Mouse (Mus musculus) heart, embryonic 15.5 days (tissue): ENCODE results near the gene Rasl10a. TPM values are rescaled to one million over a fixed set of nuclear protein-coding genes. Genes with fewer than 3 reads are reported as not detected.

Experiments
- ATAC-seq: fragments of 200-750 bp; cut with Nextera tagmentation; replicated peaks from 2 replicates; pipeline ENCODE4 v1.8.0; 2017; ENCODE audit warnings: low read depth, moderate TSS enrichment; ENCODE audit not compliant: insufficient number of reproducible peaks, insufficient read depth, low FRiP score
- H3K27ac ChIP-seq: fragments of 300-500 bp; sonication (generic); 2 replicates; pipeline ENCODE4 v1.5.1; 2015; ENCODE audit warnings: mild to moderate bottlenecking, inconsistent platforms
- H3K27me3 ChIP-seq: fragments of 300-500 bp; sonication (generic); 2 replicates; pipeline ENCODE4 v1.6.1; 2015; ENCODE audit warnings: inconsistent platforms
- H3K36me3 ChIP-seq: fragments of 300-500 bp; sonication (generic); 2 replicates; pipeline ENCODE4 v1.6.1; 2015; ENCODE audit warnings: mild to moderate bottlenecking, inconsistent platforms
- H3K4me1 ChIP-seq: fragments of 300-500 bp; sonication (generic); replicated peaks from 2 replicates; pipeline ENCODE4 v1.6.1; 2015; ENCODE audit warnings: inconsistent platforms
- H3K4me2 ChIP-seq: fragments of 300-500 bp; sonication (generic); 2 replicates; pipeline ENCODE4 v1.6.1; 2015; ENCODE audit warnings: inconsistent platforms, mild to moderate bottlenecking, moderate library complexity
- H3K4me3 ChIP-seq: fragments of 300-500 bp; sonication (generic); 2 replicates; pipeline ENCODE4 v1.5.1; 2015; ENCODE audit warnings: mild to moderate bottlenecking, inconsistent platforms
- H3K9ac ChIP-seq: fragments of 300-500 bp; sonication (generic); 2 replicates; pipeline ENCODE4 v1.6.1; 2015; ENCODE audit warnings: mild to moderate bottlenecking, inconsistent platforms
- H3K9me3 ChIP-seq: fragments of 300-500 bp; sonication (generic); replicated peaks from 2 replicates; pipeline ENCODE4 v1.6.1; 2016; ENCODE audit warnings: inconsistent platforms
- WGBS: fragments of 180-500 bp; shearing (Covaris S2); methylation state at CpG from one replicate; pipeline ENCODE4 v1.1.7; 2015; ENCODE audit warnings: mixed read lengths; 5-methylcytosine and 5-hydroxymethylcytosine counted together
- polyA plus RNA-seq: library from polyadenylated mRNA; unstranded; fragments of >200 nt; fragmentation: Nextera tagmentation; extraction: Ambion mirVana; gene quantifications from 2 replicates; pipeline ENCODE4 v1.2.1, GENCODE M21; 2015

The Rasl10a gene
- polyA plus RNA-seq, 1 experiment from 2014 or later = 0.96 TPM

DNA sequence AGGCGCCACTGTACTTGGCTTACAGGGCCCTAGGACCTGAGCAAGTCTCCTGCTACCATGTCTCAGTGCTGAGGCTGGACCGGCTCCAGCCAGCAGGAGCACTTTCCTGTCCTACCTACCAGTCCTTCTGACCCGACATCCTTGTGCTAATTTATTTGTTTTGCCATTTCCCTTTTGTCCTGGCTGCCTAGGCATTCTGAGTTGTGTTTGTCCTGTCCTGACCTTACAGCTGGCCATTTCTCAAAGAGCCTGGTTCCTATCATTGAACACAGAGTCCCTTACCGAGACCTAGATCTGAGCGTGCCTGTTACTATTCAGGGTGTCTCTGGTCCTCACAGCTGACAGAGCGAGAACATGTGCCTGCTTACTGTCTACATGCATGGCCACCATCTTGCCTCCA lies 3.1 kb upstream of the Rasl10a start:
- no peak for ATAC-seq
- H3K9ac ChIP-seq = no peak overlapping the region
- no peak overlapping the region for H3K27ac ChIP-seq
- H3K4me3 ChIP-seq = no peak overlapping the region
- H3K36me3 ChIP-seq = no peaks in the 10 kb centered on the region
- H3K4me2 ChIP-seq = no peak overlapping the region
- 69% methylated on average over 6 of the region's 6 CpGs for WGBS
- peaks cover 50% of the 10 kb centered on the region for H3K27me3 ChIP-seq
- peaks cover 23% of the 10 kb centered on the region for H3K4me1 ChIP-seq
- H3K9me3 ChIP-seq = no peaks in the 10 kb centered on the region

GRCm38 (mm10) chr11:5055945-5056938 lies 1.7 kb upstream of the Rasl10a start:
- 58% methylated on average over 23 of the region's 23 CpGs for WGBS
- Histone ChIP-seq H3K9me3 (no peaks in the 10 kb centered on the region), H3K27ac (no peak overlapping the region), H3K27me3 (peaks cover 58% of the 10 kb centered on the region), H3K36me3 (no peaks in the 10 kb centered on the region), H3K4me2 (no peak overlapping the region), H3K9ac (no peak overlapping the region), H3K4me1 (peaks cover 28% of the 10 kb centered on the region), H3K4me3 (no peak overlapping the region)
- no peak for ATAC-seq

DNA sequence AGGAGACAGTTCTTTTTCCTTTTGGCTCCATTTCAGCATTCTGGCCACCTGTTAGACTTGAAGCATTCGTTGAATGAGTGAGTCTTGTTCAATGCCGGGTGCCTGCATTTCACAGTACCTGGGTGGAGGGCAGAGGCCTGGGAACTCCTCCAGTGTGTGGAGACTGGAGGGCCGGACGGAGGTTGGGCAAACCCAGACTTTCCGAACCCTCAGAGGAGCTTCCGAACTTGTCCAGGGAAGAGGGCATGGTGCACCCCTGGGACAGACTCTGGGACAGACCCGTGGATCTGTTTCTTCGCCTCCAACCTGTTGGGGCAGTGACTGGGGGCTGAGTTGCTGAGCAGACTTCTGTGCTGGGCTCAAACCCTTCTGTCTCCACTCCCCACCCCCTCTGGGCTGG lies 864 bp upstream of the Rasl10a start:
- H3K4me2 ChIP-seq = no peak overlapping the region
- H3K4me3 ChIP-seq = no peak overlapping the region
- WGBS = 64% methylated on average over 8 of the region's 8 CpGs
- H3K27ac ChIP-seq = no peak overlapping the region
- no peaks in the 10 kb centered on the region for H3K36me3 ChIP-seq
- peaks cover 37% of the 10 kb centered on the region for H3K4me1 ChIP-seq
- H3K27me3 ChIP-seq = peaks cover 67% of the 10 kb centered on the region
- ATAC-seq = no peak
- no peak overlapping the region for H3K9ac ChIP-seq
- H3K9me3 ChIP-seq = no peaks in the 10 kb centered on the region

GRCm38 (mm10) chr11:5057541-5057855 lies 430 bp upstream of the Rasl10a start:
- H3K4me2 ChIP-seq = peak overlapping the region; percentile 97
- H3K27me3 ChIP-seq = peaks cover 71% of the 10 kb centered on the region
- 22% methylated on average over 8 of the region's 8 CpGs for WGBS
- no peak for ATAC-seq
- no peaks in the 10 kb centered on the region for H3K36me3 ChIP-seq
- H3K27ac ChIP-seq = no peak overlapping the region
- peak overlapping the region; percentile 61 for H3K4me3 ChIP-seq
- H3K4me1 ChIP-seq = peaks cover 41% of the 10 kb centered on the region
- peak overlapping the region; percentile 56; the same call in 1 of the 2 replicates for H3K9ac ChIP-seq
- no peaks in the 10 kb centered on the region for H3K9me3 ChIP-seq

GRCm38 (mm10) chr11:5058783-5059182 lies 855 bp downstream of the Rasl10a start:
- Histone ChIP-seq H3K27me3 (peaks cover 80% of the 10 kb centered on the region), H3K27ac (no peak overlapping the region), H3K9me3 (no peaks in the 10 kb centered on the region), H3K36me3 (no peaks in the 10 kb centered on the region), H3K4me3 (peak overlapping the region; percentile 61; the same call in 1 of the 2 replicates), H3K4me1 (peaks cover 54% of the 10 kb centered on the region), H3K9ac (no peak overlapping the region), H3K4me2 (no peak overlapping the region)
- 30% methylated on average over 9 of the region's 9 CpGs for WGBS
- no peak for ATAC-seq

DNA sequence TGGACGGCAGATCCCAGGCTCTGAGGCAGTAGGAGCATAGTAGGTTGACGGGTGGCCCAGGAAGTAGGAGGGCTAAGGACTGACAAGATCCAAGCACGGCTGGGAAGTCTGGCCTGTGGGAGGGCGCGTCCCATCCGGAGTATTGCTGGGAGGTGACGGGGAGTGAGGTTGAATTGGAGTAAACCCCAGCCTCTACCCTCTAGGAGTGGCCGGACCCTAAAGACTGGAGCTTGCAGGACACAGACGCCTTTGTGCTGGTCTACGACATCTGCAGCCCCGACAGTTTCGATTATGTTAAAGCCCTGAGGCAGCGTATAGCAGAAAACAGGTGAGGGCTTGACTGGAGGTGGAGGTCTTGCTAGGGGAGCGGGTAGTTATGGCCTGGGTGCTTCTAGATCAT lies 1.3 kb downstream of the Rasl10a start:
- ATAC-seq = no peak
- Histone ChIP-seq H3K9ac (no peak overlapping the region), H3K4me2 (no peak overlapping the region), H3K27me3 (peaks cover 80% of the 10 kb centered on the region), H3K4me1 (peaks cover 58% of the 10 kb centered on the region), H3K4me3 (peak overlapping the region; percentile 0; the same call in 1 of the 2 replicates), H3K36me3 (no peaks in the 10 kb centered on the region), H3K27ac (no peak overlapping the region), H3K9me3 (no peaks in the 10 kb centered on the region)
- WGBS = 25% methylated on average over 14 of the region's 14 CpGs

- ATAC-seq = no peak
- no peaks in the 10 kb centered on the region for H3K36me3 ChIP-seq
- H3K4me1 ChIP-seq = peaks cover 63% of the 10 kb centered on the region
- H3K9ac ChIP-seq = no peak overlapping the region
- peaks cover 80% of the 10 kb centered on the region for H3K27me3 ChIP-seq
- no peak overlapping the region; the same call in 1 of the 2 replicates for H3K4me2 ChIP-seq
- peak overlapping the region; percentile 0; the same call in 1 of the 2 replicates for H3K4me3 ChIP-seq
- no peaks in the 10 kb centered on the region for H3K9me3 ChIP-seq
- 11% methylated on average over 27 of the region's 27 CpGs for WGBS
- H3K27ac ChIP-seq = no peak overlapping the region
Measured at GRCm38 (mm10) chr11:5059704-5060156, 1.8 kb downstream of the Rasl10a start.

DNA sequence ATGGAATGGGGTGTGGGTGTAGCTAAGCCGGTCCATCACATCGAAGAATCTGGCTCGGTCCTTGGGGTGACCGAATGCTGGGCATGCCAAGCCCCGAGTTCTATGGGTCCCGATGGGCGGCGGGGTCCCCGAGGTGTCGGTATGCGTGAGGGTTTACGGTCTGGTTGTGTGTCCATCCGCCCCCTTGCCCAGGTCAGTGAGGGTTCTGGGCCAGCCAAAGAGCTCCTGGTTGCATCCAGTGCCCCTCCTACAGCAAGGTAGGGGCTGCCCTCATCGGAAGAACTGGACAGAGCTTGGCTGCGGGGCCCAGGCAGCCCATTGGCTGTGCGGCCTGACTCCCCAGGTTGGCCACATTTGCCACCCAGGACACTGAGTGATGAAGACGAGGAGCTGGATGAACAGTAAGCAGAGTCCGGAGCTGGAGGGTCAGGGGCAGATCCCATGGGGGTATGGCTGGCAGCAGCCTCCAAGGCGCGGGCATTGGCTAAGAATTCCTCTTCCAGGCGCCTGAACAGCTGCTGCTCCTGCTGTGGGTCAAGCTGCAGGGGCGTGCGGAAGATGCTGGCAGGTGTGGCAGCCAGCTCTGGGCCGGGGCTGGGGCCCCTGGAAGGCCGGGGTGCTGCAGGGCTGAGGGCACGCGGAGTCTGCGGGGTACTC lies 3.0 kb downstream of the Rasl10a start:
- H3K36me3 ChIP-seq = no peaks in the 10 kb centered on the region
- 61% methylated on average over 28 of the region's 28 CpGs for WGBS
- ATAC-seq = no peak
- H3K4me2 ChIP-seq = peak overlapping the region; percentile 83
- peaks cover 74% of the 10 kb centered on the region for H3K27me3 ChIP-seq
- peak overlapping the region; percentile 45 for H3K4me3 ChIP-seq
- H3K9me3 ChIP-seq = no peaks in the 10 kb centered on the region
- H3K9ac ChIP-seq = peak overlapping the region; percentile 32; the same call in 1 of the 2 replicates
- H3K27ac ChIP-seq = no peak overlapping the region
- H3K4me1 ChIP-seq = peaks cover 66% of the 10 kb centered on the region

- Histone ChIP-seq H3K4me2 (peak overlapping the region; percentile 83), H3K4me1 (peaks cover 66% of the 10 kb centered on the region), H3K36me3 (no peaks in the 10 kb centered on the region), H3K9me3 (no peaks in the 10 kb centered on the region), H3K27me3 (peaks cover 67% of the 10 kb centered on the region), H3K9ac (peak overlapping the region; percentile 32), H3K27ac (no peak overlapping the region; the same call in 1 of the 2 replicates), H3K4me3 (peak overlapping the region; percentile 45)
- peak; percentile 40 for ATAC-seq
- WGBS = 3% methylated on average over 62 of the region's 62 CpGs
Measured at GRCm38 (mm10) chr11:5061413-5062139, 3.6 kb downstream of the Rasl10a start.

GRCm38 (mm10) chr11:5062326-5062725 lies 4.4 kb downstream of the Rasl10a start:
- H3K4me2 ChIP-seq = peak overlapping the region; percentile 83
- peak overlapping the region; percentile 32; the same call in 1 of the 2 replicates for H3K9ac ChIP-seq
- WGBS = 40% methylated on average over 13 of the region's 13 CpGs
- H3K27me3 ChIP-seq = peaks cover 60% of the 10 kb centered on the region
- ATAC-seq = no peak
- peaks cover 66% of the 10 kb centered on the region for H3K4me1 ChIP-seq
- peak overlapping the region; percentile 45 for H3K4me3 ChIP-seq
- no peak overlapping the region for H3K27ac ChIP-seq
- no peaks in the 10 kb centered on the region for H3K36me3 ChIP-seq
- no peaks in the 10 kb centered on the region for H3K9me3 ChIP-seq
